Mouse (Mus musculus) erythroid progenitor cell, adult 5-6 weeks (primary cell): ENCODE results near the gene Kif14. TPM values are rescaled to one million over a fixed set of nuclear protein-coding genes. Genes with fewer than 3 reads are reported as not detected.
A peak's percentile ranks its signal among the peaks of the same experiment; 100 is the strongest.
"Not testable (repeated sequence)": the region's sequence is repeated elsewhere in the genome, so short reads cannot be mapped to it uniquely, and the experiment has no call there.

Experiments used
- ATAC-seq: replicated peaks from 2 replicates; pipeline ENCODE4 v1.8.0; 2016; ENCODE audit warnings: moderate number of reproducible peaks, mild to moderate bottlenecking, moderate TSS enrichment, inconsistent platforms; ENCODE audit not compliant: poor library complexity, low FRiP score, severe bottlenecking
- total RNA-seq, 2 experiments: library from RNA; stranded (forward) in 1 of 2; stranded (reverse) in 1 of 2; fragments of 150-400 nt in 1 of 2; fragments of 186-747, 209-891 nt in 1 of 2; gene quantifications; 2 replicates each; pipeline versions ENCODE4 v1.2.3 to v1.2.4; 2015 to 2017; ENCODE audit warnings: low replicate concordance in 2 of 2

The Kif14 gene
- total RNA-seq, 2 experiments from 2014 or later = 159 to 223 TPM

- no peak for ATAC-seq
Measured at GRCm38 (mm10) chr1:136469408-136469807, 3.3 kb downstream of the Kif14 start.

- ATAC-seq = no peak
Measured at GRCm38 (mm10) chr1:136470471-136470870, 4.3 kb downstream of the Kif14 start.

GRCm38 (mm10) chr1:136491681-136492080, 25.5 kb downstream of the Kif14 start:
- ATAC-seq = no peak

- ATAC-seq = no peak
Measured at GRCm38 (mm10) chr1:136492232-136492631, 26.1 kb downstream of the Kif14 start.

GRCm38 (mm10) chr1:136499317-136499716, 33.2 kb downstream of the Kif14 start:
- no peak for ATAC-seq

GRCm38 (mm10) chr1:136502936-136503335, 36.8 kb downstream of the Kif14 start:
- no peak for ATAC-seq

- not testable (repeated sequence) for ATAC-seq
Measured at GRCm38 (mm10) chr1:136506255-136506654, 40.1 kb downstream of the Kif14 start.

- no peak for ATAC-seq
Measured at GRCm38 (mm10) chr1:136512317-136512716, 46.2 kb downstream of the Kif14 start.

GRCm38 (mm10) chr1:136513181-136513580, 47.0 kb downstream of the Kif14 start:
- ATAC-seq = no peak

- no peak for ATAC-seq
Measured at GRCm38 (mm10) chr1:136518699-136519356, 52.7 kb downstream of the Kif14 start.

- no peak for ATAC-seq
Measured at GRCm38 (mm10) chr1:136521363-136521937, 55.3 kb downstream of the Kif14 start.

GRCm38 (mm10) chr1:136524917-136525316, 58.8 kb downstream of the Kif14 start:
- peak; percentile 70; the same call in 1 of the 2 replicates for ATAC-seq

GRCm38 (mm10) chr1:136525818-136526217, 59.7 kb downstream of the Kif14 start:
- no peak for ATAC-seq

GRCm38 (mm10) chr1:136527163-136527562, 61.0 kb downstream of the Kif14 start:
- ATAC-seq = no peak

- ATAC-seq = no peak
Measured at GRCm38 (mm10) chr1:136532556-136532955, 66.4 kb downstream of the Kif14 start.

GRCm38 (mm10) chr1:136536947-136537346, 70.8 kb downstream of the Kif14 start:
- ATAC-seq = no peak

GRCm38 (mm10) chr1:136538247-136538646, 72.1 kb downstream of the Kif14 start:
- ATAC-seq = no peak

GRCm38 (mm10) chr1:136540407-136540895, 74.3 kb downstream of the Kif14 start:
- no peak for ATAC-seq

- no peak for ATAC-seq
Measured at GRCm38 (mm10) chr1:136541618-136542376, 75.7 kb downstream of the Kif14 start.

GRCm38 (mm10) chr1:136543920-136544319, 77.8 kb downstream of the Kif14 start:
- ATAC-seq = no peak

- ATAC-seq = no peak
Measured at GRCm38 (mm10) chr1:136547068-136547467, 80.9 kb downstream of the Kif14 start.
